Mouse (Mus musculus): ENCODE results near the gene Ccn1.

DNA sequence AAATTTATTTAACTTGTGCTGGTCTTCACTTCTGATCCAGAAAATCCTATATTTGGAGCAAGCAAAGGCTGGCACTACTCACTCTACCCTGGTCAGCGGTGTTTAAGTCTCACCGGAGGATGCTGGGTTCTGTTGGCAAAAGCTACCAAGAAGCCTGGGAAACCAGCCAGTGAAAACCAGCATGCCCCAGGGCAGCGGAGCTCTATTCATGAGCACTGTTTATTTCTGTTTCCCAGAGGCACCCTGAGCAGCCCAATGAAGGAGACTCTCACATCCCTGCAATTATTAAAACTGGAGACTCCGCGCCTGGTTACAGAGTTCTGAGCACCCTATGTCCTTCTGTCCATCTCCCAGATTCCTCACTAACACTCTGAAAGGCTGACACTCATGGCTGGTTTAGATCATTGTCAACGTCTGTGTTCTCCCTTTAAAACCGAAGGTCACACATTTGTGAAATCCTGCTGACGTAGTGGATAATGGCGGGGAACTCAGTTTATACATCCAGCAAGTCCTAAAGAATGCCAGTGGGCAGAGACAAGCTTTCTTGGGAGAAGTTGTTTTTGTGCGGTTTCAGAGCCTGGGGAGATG is 31.7 kb upstream of the Ccn1 start:
- TF ChIP-seq CTCF (IDR thresholded peaks at IDR 0.05; ENCODE audit: borderline replicate concordance, insufficient read depth, low read length) (no peak), POLR2A (IDR thresholded peaks at IDR 0.05; ENCODE audit: low read depth, low read length) (no peak)

All from embryonic fibroblast, embryonic 13.5 days (primary cell).